Mouse (Mus musculus): Measurements from ENCODE around the gene Spp1. TPM values are rescaled to one million over a fixed set of nuclear protein-coding genes. Genes with fewer than 3 reads are reported as not detected.
"Not testable (repeated sequence)": the region's sequence is repeated elsewhere in the genome, so short reads cannot be mapped to it uniquely, and the experiment has no call there.

The Spp1 gene
- polyA plus RNA-seq, 3 experiments from 2014 or later: 1.7 to 8.4 (median 2.4) TPM

- ATAC-seq: no peak
These were observed 1.6 kb downstream of the Spp1 start for GRCm38 (mm10) chr5:104436406-104437076.

GRCm38 (mm10) chr5:104442396-104442795 is 7.5 kb downstream of the Spp1 start:
- no peak for ATAC-seq

- ATAC-seq: no peak
These were observed 7.9 kb downstream of the Spp1 start for GRCm38 (mm10) chr5:104442850-104443249.

GRCm38 (mm10) chr5:104446156-104446555 is 11.2 kb downstream of the Spp1 start:
- no peak for ATAC-seq

GRCm38 (mm10) chr5:104448346-104448745 is 13.4 kb downstream of the Spp1 start:
- ATAC-seq: not testable (repeated sequence)

GRCm38 (mm10) chr5:104449491-104449890 is 14.6 kb downstream of the Spp1 start:
- no peak for ATAC-seq

- no peak for ATAC-seq
These were observed 18.2 kb downstream of the Spp1 start for GRCm38 (mm10) chr5:104453075-104453474.

GRCm38 (mm10) chr5:104454564-104454963 is 19.6 kb downstream of the Spp1 start:
- no peak for ATAC-seq

- ATAC-seq: no peak
These were observed 24.2 kb downstream of the Spp1 start, which contains the start of gene Pkd2 for GRCm38 (mm10) chr5:104458832-104459705. TSS of gene Pkd2 (plus strand) at chr5:104459450.

GRCm38 (mm10) chr5:104459706-104460455 is 25.0 kb downstream of the Spp1 start:
- no peak for ATAC-seq

- no peak for ATAC-seq
These were observed 25.5 kb downstream of the Spp1 start for GRCm38 (mm10) chr5:104460456-104460838.

GRCm38 (mm10) chr5:104460856-104461255 is 25.9 kb downstream of the Spp1 start:
- ATAC-seq: no peak

- ATAC-seq: no peak
These were observed 30.4 kb downstream of the Spp1 start for GRCm38 (mm10) chr5:104465279-104465678.

GRCm38 (mm10) chr5:104465731-104466130 is 30.8 kb downstream of the Spp1 start:
- ATAC-seq: no peak

- ATAC-seq: no peak
These were observed 31.9 kb downstream of the Spp1 start for GRCm38 (mm10) chr5:104466816-104467215.

GRCm38 (mm10) chr5:104468586-104468985 is 33.7 kb downstream of the Spp1 start:
- no peak for ATAC-seq

- ATAC-seq: no peak
These were observed 36.1 kb downstream of the Spp1 start for GRCm38 (mm10) chr5:104470981-104471391.

- no peak for ATAC-seq
These were observed 37.5 kb downstream of the Spp1 start for GRCm38 (mm10) chr5:104472371-104472770.

GRCm38 (mm10) chr5:104480367-104480766 is 45.4 kb downstream of the Spp1 start:
- ATAC-seq: no peak

GRCm38 (mm10) chr5:104482856-104483255 is 47.9 kb downstream of the Spp1 start:
- no peak for ATAC-seq

All from inflammation-experienced regulatory T-cells, adult 6 months (primary cell).